Mouse (Mus musculus) heart, postnatal 0 days (tissue): Measurements from ENCODE around the gene Ly6g6c. TPM values are rescaled to one million over a fixed set of nuclear protein-coding genes. Genes with fewer than 3 reads are reported as not detected.

Experiments
- ATAC-seq: fragments of 200-750 bp; cut with Nextera tagmentation; 2 replicates; pipeline ENCODE4 v1.8.0; 2017; ENCODE audit warnings: low read depth, moderate number of reproducible peaks, moderate library complexity; ENCODE audit not compliant: insufficient read depth
- DNase-seq: peaks from one replicate; pipeline ENCODE4 v3.0.0-alpha.2; 2016; ENCODE audit warnings: low spot score
- H3K27ac ChIP-seq: fragments of 300-500 bp; sonication (generic); 2 replicates; pipeline ENCODE4 v1.5.1; 2014; ENCODE audit warnings: low read depth, mild to moderate bottlenecking
- H3K27me3 ChIP-seq: fragments of 300-500 bp; sonication (generic); 2 replicates; pipeline ENCODE4 v1.6.1; 2014; ENCODE audit warnings: low read length, mixed read lengths; ENCODE audit not compliant: control insufficient read depth, insufficient read depth
- H3K36me3 ChIP-seq: fragments of 300-500 bp; sonication (generic); replicated peaks from 2 replicates; pipeline ENCODE4 v1.6.1; 2014; ENCODE audit warnings: low read length, mixed read lengths; ENCODE audit not compliant: control insufficient read depth, insufficient read depth
- H3K4me1 ChIP-seq: fragments of 300-500 bp; sonication (generic); 2 replicates; pipeline ENCODE4 v1.6.1; 2014; ENCODE audit warnings: antibody characterized with exemption; ENCODE audit not compliant: control insufficient read depth, insufficient read depth
- H3K4me2 ChIP-seq: fragments of 300-500 bp; sonication (generic); 2 replicates; pipeline ENCODE4 v1.6.1; 2014; ENCODE audit warnings: low read depth, mild to moderate bottlenecking, low read length, moderate library complexity
- H3K4me3 ChIP-seq: fragments of 300-500 bp; sonication (generic); 2 replicates; pipeline ENCODE4 v1.5.1; 2014; ENCODE audit warnings: low read depth, low read length
- H3K9ac ChIP-seq: fragments of 300-500 bp; sonication (generic); replicated peaks from 2 replicates; pipeline ENCODE4 v1.6.1; 2014; ENCODE audit warnings: low read depth, low read length, mixed read lengths
- H3K9me3 ChIP-seq: fragments of 300-500 bp; sonication (generic); replicated peaks from 2 replicates; pipeline ENCODE4 v1.6.1; 2016; ENCODE audit warnings: low read length; ENCODE audit not compliant: control insufficient read depth
- CTCF ChIP-seq: IDR thresholded peaks from 2 replicates; pipeline ENCODE4 v1.5.1; 2016; ENCODE audit warnings: antibody characterized with exemption, control low read depth, low read depth
- EP300 ChIP-seq: IDR thresholded peaks from 2 replicates; pipeline ENCODE4 v1.6.1; 2016; ENCODE audit warnings: antibody characterized with exemption, low read depth
- WGBS: fragments of 180-500 bp; shearing (Covaris S2); extraction: QIAGEN DNeasy Blood & Tissue Kit; methylation state at CpG from one replicate; pipeline ENCODE4 v1.1.7; 2014; 5-methylcytosine and 5-hydroxymethylcytosine counted together
- polyA plus RNA-seq: library from polyadenylated mRNA; unstranded; fragments of >200 nt; fragmentation: Nextera tagmentation; extraction: Ambion mirVana; gene quantifications from 2 replicates; pipeline ENCODE4 v1.2.1, GENCODE M21; 2015
- total RNA-seq: library from RNA; depleted of rRNA; stranded (reverse); fragments of >200 nt; gene quantifications from 2 replicates; pipeline ENCODE4 v1.2.3, GENCODE M21; 2014; ENCODE audit warnings: low replicate concordance

Gene Ly6g6c
- total and polyA plus RNA-seq, 2 experiments from 2014 or later, result not detected

DNA sequence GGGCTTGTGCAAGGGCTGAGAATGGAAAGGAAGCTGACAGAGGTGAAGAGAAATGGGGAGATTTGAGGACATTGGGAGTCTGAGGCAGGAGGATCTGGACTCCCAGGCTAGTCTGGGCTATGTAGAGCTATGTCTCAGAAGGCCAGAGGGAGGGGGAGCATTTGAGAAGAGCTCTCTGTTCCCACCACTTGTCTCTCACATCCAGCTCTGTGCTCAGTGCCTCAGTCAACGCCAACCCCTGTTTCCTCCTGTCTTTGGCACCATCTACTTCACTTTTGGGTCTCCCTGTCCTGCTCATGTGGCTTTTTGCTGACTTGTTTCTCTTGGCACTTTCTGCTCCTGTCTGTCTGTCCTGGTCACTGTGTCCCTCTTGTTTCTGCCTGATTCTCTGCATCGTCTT lies 12.1 kb downstream of the Ly6g6c start:
- WGBS, result 37% methylated on average over 2 of the region's 2 CpGs
- ATAC-seq (no peak), DNase-seq (no peak)
- Histone ChIP-seq H3K4me3 (peak overlapping the region; percentile 36), H3K27ac (no peak overlapping the region), H3K4me1 (peaks cover 15% of the 10 kb centered on the region; the same call in 1 of the 2 replicates), H3K4me2 (peak overlapping the region; percentile 58), H3K36me3 (no peaks in the 10 kb centered on the region), H3K9me3 (no peaks in the 10 kb centered on the region), H3K27me3 (no peaks in the 10 kb centered on the region; the same call in 1 of the 2 replicates), H3K9ac (no peak overlapping the region; the same call in 1 of the 2 replicates)
- TF ChIP-seq EP300 (no peak), CTCF (no peak)

DNA sequence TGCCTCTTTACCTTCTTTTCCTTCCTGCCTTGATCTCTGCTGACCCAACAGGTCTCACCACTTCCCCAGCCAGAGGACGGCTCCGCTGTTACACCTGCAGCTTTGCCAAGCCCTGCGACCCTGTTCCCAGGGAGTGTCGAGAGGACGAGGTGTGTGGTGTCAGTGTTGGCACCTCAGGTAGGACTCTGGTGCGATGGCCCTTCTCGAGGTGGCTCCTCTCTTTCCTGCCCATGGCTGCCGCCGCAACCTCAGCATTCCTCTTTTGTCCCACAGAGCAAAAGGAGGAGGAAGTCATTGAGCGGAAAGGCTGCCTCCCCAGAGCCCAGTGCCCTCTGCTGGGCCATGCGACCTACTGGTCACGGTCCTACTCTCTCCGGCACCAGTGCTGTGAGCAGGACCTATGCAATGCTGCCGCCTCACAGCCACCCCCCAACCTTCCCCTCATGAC lies 12.6 kb downstream of the Ly6g6c start, which contains the start of gene Ly6g6d:
Ly6g6d (minus strand) TSS at position 280 of the 448 bp plus-strand sequence.
- no peaks in the 10 kb centered on the region; the same call in 1 of the 2 replicates for H3K27me3 ChIP-seq
- H3K9me3 ChIP-seq, result no peaks in the 10 kb centered on the region

DNA sequence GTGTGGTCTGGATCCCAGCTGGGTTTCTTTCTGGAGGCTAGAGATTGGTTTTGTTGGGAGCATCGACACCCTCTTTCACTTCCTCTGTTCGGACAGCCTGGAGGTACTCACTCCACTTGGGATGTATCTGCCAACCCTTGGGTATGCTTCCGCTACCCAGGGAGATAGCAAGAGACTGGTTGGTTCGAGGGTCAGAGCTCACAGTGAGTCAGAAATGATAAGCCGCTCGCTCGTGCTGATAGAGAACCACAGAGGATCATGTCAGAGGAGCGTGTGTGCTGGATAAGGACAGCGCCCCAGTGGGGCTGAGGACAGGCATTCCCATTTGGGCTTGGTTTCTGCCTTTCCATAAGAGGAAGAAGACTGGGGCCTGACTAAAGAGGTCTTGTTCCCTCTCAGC lies 14.6 kb downstream of the Ly6g6c start:
- Histone ChIP-seq H3K4me2 (peak overlapping the region; percentile 42), H3K36me3 (no peaks in the 10 kb centered on the region), H3K9me3 (no peaks in the 10 kb centered on the region), H3K27me3 (no peaks in the 10 kb centered on the region; the same call in 1 of the 2 replicates), H3K27ac (no peak overlapping the region), H3K4me3 (no peak overlapping the region), H3K9ac (no peak overlapping the region), H3K4me1 (peaks cover 15% of the 10 kb centered on the region; the same call in 1 of the 2 replicates)
- ATAC-seq (0 out of 2 replicates have a peak, but pooled peaks have one; percentile 24), DNase-seq (no peak)
- TF ChIP-seq CTCF, result peak; percentile 18; the same call in 1 of the 2 replicates
- no peak for TF ChIP-seq EP300
- WGBS, result 10% methylated on average over 9 of the region's 9 CpGs

More for the DNA sequence above, 12.6 kb downstream of the Ly6g6c start, which contains the start of gene Ly6g6d:
- TF ChIP-seq CTCF (peak; percentile 62), EP300 (no peak)
- H3K4me3 ChIP-seq, result peak within 1 kb of the TSS; percentile 36
- peak within 1 kb of the TSS; percentile 58 for H3K4me2 ChIP-seq
- H3K9ac ChIP-seq, result peak within 1 kb of the TSS; percentile 51
- 11% methylated on average over 14 of the region's 14 CpGs for WGBS
- H3K36me3 ChIP-seq, result no peaks in the 10 kb centered on the region
- ATAC-seq (peak; percentile 82), DNase-seq (peak; percentile 73)
- no peak within 1 kb of the TSS for H3K27ac ChIP-seq
- H3K4me1 ChIP-seq, result peaks cover 15% of the 10 kb centered on the region; the same call in 1 of the 2 replicates

DNA sequence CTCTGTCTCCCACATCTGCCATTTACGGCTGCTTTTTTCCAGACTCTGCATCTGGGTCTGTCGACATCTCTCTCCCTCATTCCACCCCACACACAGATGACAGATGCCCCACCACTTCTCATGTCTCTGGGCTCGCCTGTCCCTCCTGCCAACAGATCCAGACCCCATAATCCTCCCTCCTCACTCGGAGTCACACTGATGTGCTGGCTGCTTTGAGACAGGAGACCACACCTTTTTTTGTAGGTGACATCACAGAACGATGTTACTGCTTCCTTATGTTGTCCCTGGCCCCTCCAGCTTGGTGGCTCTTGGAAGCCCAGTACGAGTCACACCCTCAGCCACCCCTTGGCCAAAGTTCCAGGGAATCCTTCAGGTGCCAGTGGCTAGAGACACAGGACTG lies 15.1 kb downstream of the Ly6g6c start:
- Histone ChIP-seq H3K27ac (no peak overlapping the region), H3K9me3 (no peaks in the 10 kb centered on the region), H3K9ac (no peak overlapping the region), H3K4me2 (peak overlapping the region; percentile 42; the same call in 1 of the 2 replicates), H3K27me3 (no peaks in the 10 kb centered on the region; the same call in 1 of the 2 replicates), H3K4me1 (peaks cover 15% of the 10 kb centered on the region; the same call in 1 of the 2 replicates), H3K4me3 (no peak overlapping the region), H3K36me3 (no peaks in the 10 kb centered on the region)
- no peak for ATAC-seq
- no peak for TF ChIP-seq CTCF
- no peak for TF ChIP-seq EP300
- WGBS, result 34% methylated on average over 6 of the region's 6 CpGs
- DNase-seq, result no peak

DNA sequence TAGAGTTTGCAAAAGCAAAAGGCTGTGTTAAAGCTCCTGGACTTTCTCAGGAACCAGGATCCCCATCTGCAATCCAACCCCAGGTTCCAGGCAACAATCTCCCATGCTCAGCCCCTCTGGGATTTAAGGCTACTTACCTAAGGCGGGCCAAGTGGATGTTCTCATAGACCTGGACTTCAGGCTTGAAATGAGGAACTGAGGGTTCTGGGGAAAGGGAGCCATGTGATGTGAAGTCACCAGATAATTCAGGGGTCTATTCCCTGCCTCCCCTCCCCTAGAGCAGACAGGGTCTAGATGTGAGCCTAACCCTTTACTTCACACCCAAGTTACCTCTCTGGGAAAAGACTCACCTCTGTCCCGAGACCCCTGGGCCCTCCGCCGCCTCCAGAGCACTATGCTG lies 15.5 kb downstream of the Ly6g6c start:
- Histone ChIP-seq H3K4me1 (peaks cover 15% of the 10 kb centered on the region; the same call in 1 of the 2 replicates), H3K27me3 (no peaks in the 10 kb centered on the region; the same call in 1 of the 2 replicates), H3K27ac (no peak overlapping the region), H3K36me3 (no peaks in the 10 kb centered on the region), H3K4me3 (no peak overlapping the region), H3K4me2 (no peak overlapping the region), H3K9ac (no peak overlapping the region), H3K9me3 (no peaks in the 10 kb centered on the region)
- WGBS, result 90% methylated on average over 4 of the region's 4 CpGs
- DNase-seq (no peak), ATAC-seq (no peak)
- TF ChIP-seq CTCF (no peak), EP300 (no peak)
